Mouse (Mus musculus) spleen, adult 12 weeks (tissue): ENCODE results near the gene Coro1b.
"Not testable (repeated sequence)": the region's sequence is repeated elsewhere in the genome, so short reads cannot be mapped to it uniquely, and the experiment has no call there.

Experiments used
- DNase-seq: peaks from one replicate; pipeline ENCODE4 v3.0.0; 2022; ENCODE audit warnings: low spot score

The Coro1b gene

GRCm38 (mm10) chr19:4120496-4120895, 27.9 kb upstream of the Coro1b start:
- no peak for DNase-seq

GRCm38 (mm10) chr19:4121097-4121805, 27.2 kb upstream of the Coro1b start:
- DNase-seq, result peak; percentile 96

DNA sequence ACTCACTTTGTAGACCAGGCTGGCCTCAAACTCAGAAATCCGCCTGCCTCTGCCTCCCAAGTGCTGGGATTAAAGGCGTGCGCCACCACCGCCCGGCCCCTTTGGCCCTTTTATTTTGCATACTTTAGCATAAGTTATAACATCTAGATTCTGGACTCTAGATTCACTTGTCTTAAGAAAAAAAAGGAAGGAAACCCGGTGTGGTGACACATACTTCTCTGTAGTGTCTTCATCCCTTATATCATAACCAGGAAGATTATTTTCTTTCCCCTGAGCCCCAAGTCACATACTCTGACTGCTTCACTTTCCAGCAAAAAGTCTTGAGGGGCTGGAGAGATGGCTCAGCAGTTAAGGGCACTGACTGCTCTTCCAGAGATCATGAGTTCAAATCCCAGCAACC, 26.5 kb upstream of the Coro1b start:
- not testable (repeated sequence) for DNase-seq

DNA sequence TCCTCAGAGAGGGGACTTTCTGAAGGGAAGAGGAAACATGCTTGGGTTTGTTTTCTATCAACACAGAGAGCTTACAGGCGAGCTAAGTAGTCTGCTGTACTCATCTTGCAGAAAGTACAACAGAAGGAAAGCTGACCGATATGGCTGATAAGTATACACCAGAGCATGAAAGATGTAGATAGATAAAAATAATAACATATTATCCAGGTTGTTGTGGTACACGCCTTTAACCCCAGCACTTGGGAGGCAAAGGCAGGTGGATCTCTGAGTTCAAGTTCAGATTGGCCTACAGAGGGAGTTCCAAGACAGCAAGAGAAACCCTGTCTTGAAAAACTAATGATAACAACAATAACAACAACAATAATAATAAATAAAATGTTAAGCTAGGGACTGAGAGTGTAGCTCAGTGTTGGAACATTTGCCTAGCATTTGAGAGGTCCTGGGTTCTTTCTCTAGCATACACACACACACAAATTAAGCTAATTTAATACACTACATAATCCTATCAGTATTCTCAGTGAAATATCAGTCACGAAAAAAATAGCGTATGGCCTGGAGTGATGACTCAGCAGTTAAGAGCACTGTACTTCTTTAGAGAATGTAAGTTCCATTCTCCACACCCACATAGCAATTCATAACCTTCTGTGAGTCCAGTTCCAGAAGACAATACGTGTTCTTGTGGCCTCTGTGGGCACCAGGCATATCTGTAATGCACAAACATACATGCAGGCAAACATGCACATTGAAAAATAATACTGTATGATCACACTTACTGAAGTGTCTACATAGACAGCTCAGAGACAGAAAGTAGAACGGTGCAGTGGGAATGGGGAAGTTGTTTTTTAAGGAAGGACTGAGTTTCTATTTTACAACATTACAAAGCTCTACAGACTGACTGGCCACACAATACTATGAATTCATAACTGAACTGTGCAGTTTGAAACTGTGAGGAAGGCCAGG, 25.7 kb upstream of the Coro1b start:
- no peak for DNase-seq

DNA sequence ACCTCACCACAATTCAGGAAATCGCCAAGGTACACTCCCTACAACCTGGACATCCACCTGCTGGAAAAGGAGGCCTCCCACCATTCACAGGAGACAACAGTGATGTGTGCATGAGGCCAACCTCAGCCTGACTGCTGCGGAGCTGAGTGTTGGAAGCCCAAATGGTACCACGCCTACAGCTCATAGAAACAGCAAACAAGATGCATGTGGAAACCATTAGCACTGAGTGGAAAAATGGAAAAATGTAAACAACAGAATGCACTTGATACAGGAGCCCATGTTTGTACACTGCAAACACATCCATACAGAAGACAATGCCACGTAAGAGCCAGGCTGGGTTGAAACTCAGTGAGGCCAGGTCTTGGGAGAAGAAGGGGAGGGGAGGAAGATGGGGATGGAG, 24.0 kb upstream of the Coro1b start:
- DNase-seq, result no peak

GRCm38 (mm10) chr19:4125268-4125667, 23.2 kb upstream of the Coro1b start:
- not testable (repeated sequence) for DNase-seq

DNA sequence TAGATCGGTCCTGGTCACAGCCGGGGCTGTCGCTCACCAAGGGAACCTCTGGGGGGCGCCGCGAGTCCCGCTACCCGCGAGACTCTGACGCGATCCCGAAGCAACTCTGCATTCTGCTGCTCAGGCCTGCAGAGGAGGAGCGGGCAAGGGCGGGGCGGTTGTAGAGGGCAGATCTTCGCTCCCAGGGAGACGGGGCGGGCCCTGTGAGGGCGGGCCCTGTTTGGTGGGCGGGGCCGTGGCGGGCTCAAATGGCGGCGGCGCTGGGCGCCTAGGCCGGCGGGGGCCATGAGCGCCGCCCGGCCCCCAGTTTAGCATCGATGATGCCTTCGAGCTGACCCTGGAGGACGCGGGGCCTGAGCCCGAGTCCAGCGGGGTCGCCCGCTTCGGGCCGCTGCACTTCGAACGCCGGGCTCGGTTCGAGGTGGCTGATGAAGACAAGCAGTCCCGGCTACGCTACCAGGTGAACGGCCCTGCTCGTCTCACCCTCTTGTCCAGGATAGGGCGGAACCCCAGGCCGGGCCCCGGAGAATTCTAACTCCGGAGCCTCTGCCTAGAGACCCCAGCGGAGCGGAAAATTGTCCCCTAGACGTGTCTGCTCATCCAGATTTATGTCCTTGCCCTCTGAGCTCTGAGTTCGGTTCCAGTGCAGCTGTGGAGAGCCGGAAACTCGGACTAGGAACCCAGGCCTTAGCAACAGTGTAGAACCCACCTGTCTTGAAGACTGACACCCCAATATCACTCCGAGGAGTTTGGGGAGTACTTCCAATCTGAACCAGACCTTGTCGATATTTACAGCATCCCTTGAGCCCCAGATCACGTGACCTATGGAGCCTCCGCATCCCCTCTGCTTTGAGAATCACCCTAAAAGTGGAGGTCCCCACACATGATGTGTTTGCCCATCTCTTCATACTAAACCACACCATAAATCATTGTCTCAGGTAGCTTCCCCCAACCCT, 22.4 kb upstream of the Coro1b start, which contains the start of gene Aip:
Gene Aip, minus strand, starts transcription at position 118 of the 956 bp plus-strand sequence.
- DNase-seq, result peak; percentile 97

DNA sequence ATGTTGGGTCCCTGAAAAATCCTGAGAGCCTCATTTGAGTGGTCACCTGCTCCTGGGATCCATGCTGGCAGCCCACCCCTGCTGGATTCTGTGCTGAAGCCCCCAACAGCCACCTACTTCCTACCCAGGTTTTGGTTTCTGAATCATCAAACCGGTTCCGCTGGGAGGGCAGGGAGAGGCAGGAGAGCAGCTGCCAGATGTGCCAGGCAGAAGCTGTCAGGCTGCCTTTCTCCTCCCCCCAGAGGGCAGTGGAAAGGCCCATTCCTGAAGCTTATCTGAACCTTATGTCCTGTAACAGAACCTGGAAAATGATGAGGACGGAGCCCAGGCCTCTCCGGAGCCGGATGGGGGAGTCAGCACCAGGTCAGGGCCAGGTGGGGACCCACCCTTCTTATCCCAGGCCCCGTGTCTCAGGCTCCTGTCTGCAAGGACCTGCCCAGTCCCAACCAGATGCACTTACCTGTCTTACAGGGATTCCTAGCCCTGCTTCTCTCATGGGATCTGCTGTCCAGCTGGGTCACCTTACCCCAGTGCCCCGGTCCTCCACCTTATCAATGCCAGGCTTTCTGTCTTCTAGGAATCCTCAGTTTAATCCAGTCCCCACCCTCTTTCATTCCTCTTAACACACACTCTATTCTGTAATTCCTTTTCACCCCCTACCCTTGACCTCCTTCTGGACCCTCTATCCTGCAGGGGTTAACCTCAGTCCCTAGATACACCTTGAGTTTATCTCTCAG, 21.5 kb upstream of the Coro1b start:
- no peak for DNase-seq

- DNase-seq, result no peak
These were observed 19.0 kb upstream of the Coro1b start for GRCm38 (mm10) chr19:4129462-4129861.

- DNase-seq, result no peak
These were observed 18.3 kb upstream of the Coro1b start for GRCm38 (mm10) chr19:4130106-4130505.

DNA sequence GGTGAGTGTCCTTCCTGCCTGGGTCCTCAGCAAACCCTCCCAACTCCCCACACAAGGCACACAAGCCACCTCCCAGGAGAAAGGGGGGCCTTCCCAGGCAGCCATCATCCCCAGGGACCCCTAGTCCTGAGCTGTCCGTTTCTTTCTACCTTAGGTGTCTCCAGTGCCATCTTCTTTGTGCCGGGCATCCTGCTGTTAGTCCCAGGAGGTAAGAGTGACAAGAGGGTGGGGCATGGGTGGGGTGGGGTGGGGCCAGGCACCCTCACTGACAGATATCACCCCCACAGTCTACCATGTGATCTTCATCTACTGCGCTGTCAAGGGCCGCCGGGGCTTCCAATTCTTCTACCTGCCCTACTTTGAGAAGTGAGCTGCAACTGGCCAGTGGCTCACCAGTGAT, 17.3 kb upstream of the Coro1b start:
- no peak for DNase-seq

GRCm38 (mm10) chr19:4131768-4132167, 16.7 kb upstream of the Coro1b start:
- DNase-seq, result no peak

GRCm38 (mm10) chr19:4134354-4134753, 14.1 kb upstream of the Coro1b start:
- DNase-seq, result no peak

DNA sequence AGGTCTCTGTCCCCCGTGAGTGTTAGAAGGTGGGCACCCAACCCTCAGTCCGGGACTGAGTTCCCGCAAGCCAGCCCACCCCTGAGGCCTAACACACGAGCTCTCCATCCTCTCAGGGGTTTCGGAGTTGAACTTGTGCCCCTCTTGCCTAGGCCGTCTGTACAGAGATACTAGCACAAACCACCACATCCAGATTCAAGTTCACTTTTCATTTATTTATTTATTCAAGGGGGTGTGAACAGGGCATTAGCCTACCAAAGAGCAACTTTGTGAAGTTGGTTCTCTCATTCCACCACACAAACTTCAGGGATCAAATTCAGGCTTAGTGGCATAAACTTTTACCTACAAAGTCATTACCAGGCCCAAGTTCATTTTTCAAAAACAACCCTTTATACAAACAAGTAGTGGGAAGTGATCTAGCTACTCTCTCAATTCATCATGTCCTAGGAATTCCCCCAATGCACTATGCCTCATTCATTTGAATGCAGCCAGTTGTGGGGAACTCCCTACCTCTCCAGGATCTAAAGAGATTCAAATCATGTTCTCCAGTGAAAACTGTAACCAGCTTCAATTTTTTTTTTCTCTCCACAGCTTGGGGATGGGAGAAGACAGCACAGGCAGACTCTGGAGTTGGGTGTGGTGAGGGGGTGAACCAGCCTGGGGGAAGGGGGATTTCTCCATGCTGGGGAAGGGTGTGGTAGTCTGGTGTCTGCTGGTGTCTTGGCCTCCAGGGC, 13.0 kb upstream of the Coro1b start:
- DNase-seq, result not testable (repeated sequence)

- DNase-seq, result not testable (repeated sequence)
These were observed 12.5 kb upstream of the Coro1b start for GRCm38 (mm10) chr19:4135963-4136345.

GRCm38 (mm10) chr19:4136463-4136862, 12.0 kb upstream of the Coro1b start:
- DNase-seq, result no peak

DNA sequence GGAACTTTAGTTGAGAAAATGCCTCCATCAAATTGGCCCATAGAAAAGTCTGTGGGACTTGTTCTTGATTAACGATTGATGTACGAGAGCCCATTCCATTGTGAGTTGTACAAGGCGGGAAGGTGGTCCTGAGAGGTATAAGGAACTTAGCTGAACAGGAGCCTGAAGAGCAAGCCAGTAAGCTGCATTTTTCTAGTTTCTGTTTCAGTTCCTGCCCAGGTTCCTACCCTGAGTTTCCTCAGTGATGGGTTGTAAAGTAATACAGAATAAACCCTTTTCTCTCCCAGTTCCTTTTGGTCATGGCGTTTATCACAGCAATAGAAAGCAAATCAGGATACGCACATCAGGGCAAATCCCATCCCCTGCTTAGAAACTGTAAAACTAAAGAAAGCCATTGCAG, 10.5 kb upstream of the Coro1b start:
- no peak for DNase-seq

GRCm38 (mm10) chr19:4139446-4139845, 9.0 kb upstream of the Coro1b start, which contains the start of gene Gpr152:
Gene Gpr152, plus strand, starts transcription at chr19:4139787.
- no peak for DNase-seq

DNA sequence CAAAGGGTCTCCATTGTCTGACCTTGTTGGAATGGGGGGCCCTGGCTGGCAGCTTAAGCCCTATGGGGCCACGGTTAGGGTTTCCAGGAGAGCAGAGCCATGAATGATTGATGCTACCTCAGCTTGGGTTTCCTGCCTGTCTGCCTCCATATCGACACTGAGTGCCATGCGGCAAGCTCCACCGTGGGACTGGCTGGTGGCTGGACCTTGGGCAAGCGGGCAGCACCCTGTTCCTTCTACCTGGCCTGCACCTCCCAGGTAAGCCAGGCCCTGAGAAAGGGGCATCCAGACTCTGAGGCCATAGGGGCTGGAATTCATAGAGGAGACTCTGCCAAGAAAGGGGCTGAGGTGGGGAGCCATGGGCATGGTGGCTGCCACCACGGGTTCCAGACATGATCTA, 8.3 kb upstream of the Coro1b start:
- DNase-seq, result no peak

GRCm38 (mm10) chr19:4142416-4143173, 5.8 kb upstream of the Coro1b start:
- DNase-seq, result no peak
